Mouse (Mus musculus): ENCODE results near the gene Nxpe3. TPM values are rescaled to one million over a fixed set of nuclear protein-coding genes. Genes with fewer than 3 reads are reported as not detected.

Gene Nxpe3
- polyA plus RNA-seq, 1 experiment = 4.6 TPM

- no peak for TF ChIP-seq POLR2A (IDR thresholded peaks at IDR 0.05; ENCODE audit: low read depth, low read length)
- 0 out of 2 replicates have a peak, but pooled peaks have one; percentile 5 for TF ChIP-seq CTCF (conservative IDR thresholded peaks at IDR 0.05; ENCODE audit: insufficient read depth, insufficient read length, low read depth, low read length)
- H3K36me3 ChIP-seq (ENCODE audit: control insufficient read depth, insufficient read depth, low read length) = peaks cover 25% of the 10 kb centered on the region
- H3K27ac ChIP-seq (ENCODE audit: insufficient read depth, low read depth, low read length) = peak overlapping the region; percentile 64
- peak; percentile 86 for DNase-seq
- no peaks in the 10 kb centered on the region for H3K27me3 ChIP-seq (replicated peaks; ENCODE audit: control insufficient read depth, insufficient read depth, low read length)
- WGBS = 47% methylated on average over 13 of the region's 13 CpGs
- peaks cover 22% of the 10 kb centered on the region for H3K4me1 ChIP-seq (ENCODE audit: control insufficient read depth, insufficient read depth, low read length)
- H3K4me3 ChIP-seq (ENCODE audit: insufficient read depth, low read depth, low read length) = no peak overlapping the region
Observed at GRCm38 (mm10) chr16:55816202-55816941, 78.7 kb downstream of the Nxpe3 start.

- TF ChIP-seq POLR2A (IDR thresholded peaks at IDR 0.05; ENCODE audit: low read depth, low read length) = no peak
- TF ChIP-seq CTCF (conservative IDR thresholded peaks at IDR 0.05; ENCODE audit: insufficient read depth, insufficient read length, low read depth, low read length) = no peak
- no peak overlapping the region for H3K27ac ChIP-seq (ENCODE audit: insufficient read depth, low read depth, low read length)
- 79% methylated on average over 14 of the region's 14 CpGs for WGBS
- H3K27me3 ChIP-seq (replicated peaks; ENCODE audit: control insufficient read depth, insufficient read depth, low read length) = no peaks in the 10 kb centered on the region
- H3K4me1 ChIP-seq (ENCODE audit: control insufficient read depth, insufficient read depth, low read length) = peaks cover 22% of the 10 kb centered on the region
- DNase-seq = no peak
- peaks cover 28% of the 10 kb centered on the region for H3K36me3 ChIP-seq (ENCODE audit: control insufficient read depth, insufficient read depth, low read length)
- no peak overlapping the region for H3K4me3 ChIP-seq (ENCODE audit: insufficient read depth, low read depth, low read length)
Observed at GRCm38 (mm10) chr16:55815466-55815865, 79.6 kb downstream of the Nxpe3 start.

GRCm38 (mm10) chr16:55814686-55815085 lies 80.4 kb downstream of the Nxpe3 start:
- DNase-seq = no peak
- TF ChIP-seq CTCF (conservative IDR thresholded peaks at IDR 0.05; ENCODE audit: insufficient read depth, insufficient read length, low read depth, low read length) = no peak
- TF ChIP-seq POLR2A (IDR thresholded peaks at IDR 0.05; ENCODE audit: low read depth, low read length) = no peak
- H3K4me3 ChIP-seq (ENCODE audit: insufficient read depth, low read depth, low read length) = no peak overlapping the region
- 91% methylated on average over 6 of the region's 6 CpGs for WGBS
- peaks cover 21% of the 10 kb centered on the region for H3K4me1 ChIP-seq (ENCODE audit: control insufficient read depth, insufficient read depth, low read length)
- H3K36me3 ChIP-seq (ENCODE audit: control insufficient read depth, insufficient read depth, low read length) = peaks cover 29% of the 10 kb centered on the region
- no peaks in the 10 kb centered on the region for H3K27me3 ChIP-seq (replicated peaks; ENCODE audit: control insufficient read depth, insufficient read depth, low read length)
- H3K27ac ChIP-seq (ENCODE audit: insufficient read depth, low read depth, low read length) = no peak overlapping the region

GRCm38 (mm10) chr16:55813916-55814315 lies 81.2 kb downstream of the Nxpe3 start:
- DNase-seq = no peak
- H3K4me3 ChIP-seq (ENCODE audit: insufficient read depth, low read depth, low read length) = no peak overlapping the region
- H3K36me3 ChIP-seq (ENCODE audit: control insufficient read depth, insufficient read depth, low read length) = peaks cover 29% of the 10 kb centered on the region
- 66% methylated on average over 15 of the region's 15 CpGs for WGBS
- H3K27me3 ChIP-seq (replicated peaks; ENCODE audit: control insufficient read depth, insufficient read depth, low read length) = no peaks in the 10 kb centered on the region
- H3K27ac ChIP-seq (ENCODE audit: insufficient read depth, low read depth, low read length) = no peak overlapping the region
- peaks cover 15% of the 10 kb centered on the region for H3K4me1 ChIP-seq (ENCODE audit: control insufficient read depth, insufficient read depth, low read length)
- TF ChIP-seq POLR2A (IDR thresholded peaks at IDR 0.05; ENCODE audit: low read depth, low read length) (no peak), CTCF (conservative IDR thresholded peaks at IDR 0.05; ENCODE audit: insufficient read depth, insufficient read length, low read depth, low read length) (no peak)

- TF ChIP-seq POLR2A (IDR thresholded peaks at IDR 0.05; ENCODE audit: low read depth, low read length) (no peak), CTCF (conservative IDR thresholded peaks at IDR 0.05; ENCODE audit: insufficient read depth, insufficient read length, low read depth, low read length) (no peak)
- Histone ChIP-seq H3K27ac (ENCODE audit: insufficient read depth, low read depth, low read length) (no peak overlapping the region), H3K4me3 (ENCODE audit: insufficient read depth, low read depth, low read length) (no peak overlapping the region), H3K4me1 (ENCODE audit: control insufficient read depth, insufficient read depth, low read length) (peaks cover 11% of the 10 kb centered on the region), H3K36me3 (ENCODE audit: control insufficient read depth, insufficient read depth, low read length) (peaks cover 26% of the 10 kb centered on the region), H3K27me3 (replicated peaks; ENCODE audit: control insufficient read depth, insufficient read depth, low read length) (no peaks in the 10 kb centered on the region)
- 84% methylated on average over 6 of the region's 6 CpGs for WGBS
- no peak for DNase-seq
Observed at GRCm38 (mm10) chr16:55811792-55812191, 83.3 kb downstream of the Nxpe3 start.

GRCm38 (mm10) chr16:55809779-55810514 lies 85.1 kb downstream of the Nxpe3 start:
- no peak for DNase-seq
- no peak overlapping the region for H3K4me3 ChIP-seq (ENCODE audit: insufficient read depth, low read depth, low read length)
- no peaks in the 10 kb centered on the region for H3K27me3 ChIP-seq (replicated peaks; ENCODE audit: control insufficient read depth, insufficient read depth, low read length)
- no peak overlapping the region for H3K27ac ChIP-seq (ENCODE audit: insufficient read depth, low read depth, low read length)
- TF ChIP-seq CTCF (conservative IDR thresholded peaks at IDR 0.05; ENCODE audit: insufficient read depth, insufficient read length, low read depth, low read length) (no peak), POLR2A (IDR thresholded peaks at IDR 0.05; ENCODE audit: low read depth, low read length) (no peak)
- 89% methylated on average over 9 of the region's 9 CpGs for WGBS
- no peaks in the 10 kb centered on the region; the same call in 1 of the 2 replicates for H3K4me1 ChIP-seq (ENCODE audit: control insufficient read depth, insufficient read depth, low read length)
- H3K36me3 ChIP-seq (ENCODE audit: control insufficient read depth, insufficient read depth, low read length) = peaks cover 16% of the 10 kb centered on the region

GRCm38 (mm10) chr16:55809345-55809744 lies 85.7 kb downstream of the Nxpe3 start:
- Histone ChIP-seq H3K27ac (ENCODE audit: insufficient read depth, low read depth, low read length) (no peak overlapping the region), H3K36me3 (ENCODE audit: control insufficient read depth, insufficient read depth, low read length) (peaks cover 13% of the 10 kb centered on the region), H3K27me3 (replicated peaks; ENCODE audit: control insufficient read depth, insufficient read depth, low read length) (no peaks in the 10 kb centered on the region), H3K4me1 (ENCODE audit: control insufficient read depth, insufficient read depth, low read length) (no peaks in the 10 kb centered on the region; the same call in 1 of the 2 replicates), H3K4me3 (ENCODE audit: insufficient read depth, low read depth, low read length) (no peak overlapping the region)
- DNase-seq = no peak
- TF ChIP-seq POLR2A (IDR thresholded peaks at IDR 0.05; ENCODE audit: low read depth, low read length) (no peak), CTCF (conservative IDR thresholded peaks at IDR 0.05; ENCODE audit: insufficient read depth, insufficient read length, low read depth, low read length) (no peak)
- WGBS = 96% methylated on average over 6 of the region's 6 CpGs
